7 mouse cellular contexts compared by ENCODE assay signal in the genomic region with DNA sequence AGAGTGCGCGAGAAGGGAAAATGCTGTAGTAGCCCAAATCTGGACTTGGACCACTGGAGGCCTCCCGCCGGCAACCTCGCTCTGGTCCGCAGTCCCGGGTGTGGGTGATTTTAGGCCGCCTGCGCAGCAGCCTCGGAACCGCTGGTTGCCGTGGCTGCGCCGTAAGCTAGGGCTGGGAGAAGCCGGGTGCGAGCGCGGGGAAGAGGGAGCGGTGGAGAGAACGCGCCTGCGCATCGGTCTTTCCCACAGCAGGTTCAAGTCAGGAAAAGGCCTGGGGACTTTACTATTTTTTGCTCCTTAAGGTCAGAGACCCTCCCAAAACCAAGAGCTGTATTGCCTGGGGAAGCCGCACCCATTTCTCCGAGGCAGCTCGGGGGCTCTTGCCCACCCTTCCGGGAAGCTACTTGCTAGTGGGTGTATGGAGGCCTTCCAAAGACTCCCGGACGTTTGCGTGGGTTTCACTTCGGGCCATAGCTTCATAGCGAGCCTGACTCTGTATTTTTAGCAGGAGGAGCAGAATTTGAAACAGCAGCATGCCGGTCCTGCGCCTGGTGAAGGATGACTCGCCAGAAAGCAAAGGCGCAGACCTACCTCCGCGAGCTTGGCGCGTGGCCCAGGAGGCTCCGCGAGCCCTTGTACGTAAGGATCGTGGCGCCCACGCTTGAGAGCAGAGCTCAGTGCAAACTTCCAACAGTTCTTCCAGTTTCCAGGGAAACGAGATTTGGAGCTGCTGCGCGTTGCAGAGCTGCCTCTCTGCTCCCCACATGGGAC. TPM values are rescaled to one million over a fixed set of nuclear protein-coding genes. Genes with fewer than 3 reads are reported as not detected.
DNase-seq lines count a peak whose midpoint lies in the region; ATAC-seq and TF ChIP-seq lines count a peak whose summit lies in the region.

No protein-coding gene starts in this region.

- peak overlapping the region; percentile 72 for H3K4me3 ChIP-seq in hindbrain, postnatal 0 days (ENCODE audit: low read length)
- H3K4me3 ChIP-seq in macrophage (ENCODE audit: inconsistent target) = peak overlapping the region; percentile 54

- peak; percentile 33 for DNase-seq in adrenal gland, adult 8-10 months
- peak; percentile 71 for DNase-seq in cerebellum, adult 9-11 months
- peak; percentile 85 to 87 for DNase-seq in frontal cortex, postnatal 14 days (ENCODE audit: low spot score in 2 of 2)
- DNase-seq in hindbrain, postnatal 0 days (ENCODE audit: low spot score) = peak; percentile 74
- peak; percentile 84 to 93 for DNase-seq in left cerebral cortex, adult 9 months (ENCODE audit: low spot score in 2 of 2)
- DNase-seq in right cerebral cortex, postnatal 14 days = peak; percentile 92

- no peak for TF ChIP-seq CTCF in hindbrain, postnatal 0 days (IDR thresholded peaks at IDR 0.05; ENCODE audit: low read depth)

- peak overlapping the region; percentile 10; the same call in 1 of the 2 replicates for H3K9ac ChIP-seq in hindbrain, postnatal 0 days (replicated peaks; ENCODE audit: low read length)

- H3K4me2 ChIP-seq in hindbrain, postnatal 0 days (ENCODE audit: low read depth, low read length) = peak overlapping the region; percentile 88

- H3K9me3 ChIP-seq in hindbrain, postnatal 0 days (ENCODE audit: low read length) = no peaks in the 10 kb centered on the region

- peaks cover 4% of the 10 kb centered on the region; the same call in 1 of the 2 replicates for H3K4me1 ChIP-seq in hindbrain, postnatal 0 days (ENCODE audit: insufficient read depth, low read length)

- peak; percentile 50 for ATAC-seq in hindbrain, postnatal 0 days

- H3K27me3 ChIP-seq in hindbrain, postnatal 0 days (ENCODE audit: insufficient read depth, low read length) = peaks cover 43% of the 10 kb centered on the region

- WGBS in hindbrain, postnatal 0 days = under 1% methylated on average over 49 of the region's 49 CpGs
- WGBS in macrophage (ENCODE audit: missing documents) = 2% methylated on average over 49 of the region's 49 CpGs

- peak overlapping the region; percentile 32; the same call in 1 of the 2 replicates for H3K27ac ChIP-seq in hindbrain, postnatal 0 days
- peak overlapping the region; percentile 31; the same call in 1 of the 2 replicates for H3K27ac ChIP-seq in macrophage

- no peaks in the 10 kb centered on the region for H3K79me2 ChIP-seq in macrophage (ENCODE audit: inconsistent target)

- H3K36me3 ChIP-seq in hindbrain, postnatal 0 days (ENCODE audit: insufficient read depth, low read length) = no peaks in the 10 kb centered on the region
- no peaks in the 10 kb centered on the region for H3K36me3 ChIP-seq in macrophage (ENCODE audit: inconsistent target)

RNA-seq across cellular contexts. Expression of a gene that starts 1.3 kb away (rescaled TPM):
- 1 to 10 TPM; 2.5 to 4.6 (median 3.9) TPM for total RNA-seq in adrenal gland, adult 8-10 months (2022)
- total RNA-seq in hindbrain, postnatal 0 days (2014; rRNA removed) = 93.4 and 97.0 TPM in 2 replicates
- polyA plus RNA-seq in hindbrain, postnatal 0 days (2015; fragmentation: Nextera tagmentation; extraction: Ambion mirVana) = 3.8 and 4.5 TPM in 2 replicates
- 10 to 100 TPM in 4 of 26 experiments, 1 to 10 TPM in 22; 1.8 to 31.1 (median 5.2) TPM for total RNA-seq in macrophage (2018; cell fraction: chromatin; rRNA removed)
- total RNA-seq in macrophage (2018; cell fraction: cytosol; rRNA removed) = 10 to 100 TPM in 16 of 26 experiments, 1 to 10 TPM in 10; 6.8 to 38.4 (median 14.4) TPM
- 10 to 100 TPM in 23 of 26 experiments, 1 to 10 TPM in 3; 5.6 to 45.0 (median 15.8) TPM for total RNA-seq in macrophage (2018; cell fraction: nucleus; rRNA removed)
- 5.7 to 18.2 TPM (median 14.7 TPM) in 3 replicates for polyA plus RNA-seq in macrophage (2018)

RNA-seq across cellular contexts. Expression of a gene that starts 19.2 kb away (rescaled TPM):
- total RNA-seq in adrenal gland, adult 8-10 months (2022) = not detected
- total RNA-seq in hindbrain, postnatal 0 days (2014; rRNA removed) = not detected in 2 replicates
- polyA plus RNA-seq in hindbrain, postnatal 0 days (2015; fragmentation: Nextera tagmentation; extraction: Ambion mirVana) = 0.14 and 0.26 TPM in 2 replicates
- 10 to 100 TPM in 13 of 26 experiments, 1 to 10 TPM in 13; 1.0 to 46.1 (median 8.1) TPM for total RNA-seq in macrophage (2018; cell fraction: chromatin; rRNA removed)
- 1 to 10 TPM in 8 of 26 experiments, under 1 TPM in 18; 0.09 to 3.1 (median 0.42) TPM for total RNA-seq in macrophage (2018; cell fraction: cytosol; rRNA removed)
- total RNA-seq in macrophage (2018; cell fraction: nucleus; rRNA removed) = 10 to 100 TPM in 8 of 26 experiments, 1 to 10 TPM in 16, under 1 TPM in 2; 0.54 to 24.0 (median 4.0) TPM
- polyA plus RNA-seq in macrophage (2018) = 0.07 to 1.1 TPM in 2 of 3 replicates, not detected in the other

RNA-seq across cellular contexts. Expression of a gene that starts 56.6 kb away (rescaled TPM):
- 10 to 100 TPM; 13.5 to 18.2 (median 15.5) TPM for total RNA-seq in adrenal gland, adult 8-10 months (2022)
- total RNA-seq in hindbrain, postnatal 0 days (2014; rRNA removed) = 4.9 and 7.2 TPM in 2 replicates
- polyA plus RNA-seq in hindbrain, postnatal 0 days (2015; fragmentation: Nextera tagmentation; extraction: Ambion mirVana) = 2.2 and 2.5 TPM in 2 replicates
- total RNA-seq in macrophage (2018; cell fraction: chromatin; rRNA removed) = 10 to 100 TPM in 23 of 26 experiments, 1 to 10 TPM in 3; 6.7 to 18.7 (median 14.1) TPM
- total RNA-seq in macrophage (2018; cell fraction: cytosol; rRNA removed) = 1 to 10 TPM; 5.0 to 9.7 (median 6.8) TPM
- total RNA-seq in macrophage (2018; cell fraction: nucleus; rRNA removed) = 10 to 100 TPM; 11.1 to 21.1 (median 15.1) TPM
- 6.0 to 9.1 TPM (median 6.8 TPM) in 3 replicates for polyA plus RNA-seq in macrophage (2018)

Comparison
In these comparisons a context has a peak if more than half of its experiments do, and no peak if none do; other contexts are left out.
1. Peak in every context shown above with its lines: DNase-seq, ATAC-seq, H3K4me3 ChIP-seq and H3K27ac ChIP-seq.
2. DNase-seq: peak in every context shown above with its lines; median percentile 92 in right cerebral cortex, postnatal 14 days; 88 in left cerebral cortex, adult 9 months; 86 in frontal cortex, postnatal 14 days; 74 in hindbrain, postnatal 0 days; 71 in cerebellum, adult 9-11 months; 33 in adrenal gland, adult 8-10 months.
3. RNA of a gene that starts 1.3 kb away (total RNA-seq): 93.4 to 97.0 TPM in hindbrain, postnatal 0 days; 2.5 to 4.6 TPM in adrenal gland, adult 8-10 months; every median in the first group is over 10 times any median in the second.